Mouse (Mus musculus) midbrain, embryonic 10.5 days (tissue): ENCODE data around the gene BC030500. TPM values are rescaled to one million over a fixed set of nuclear protein-coding genes. Genes with fewer than 3 reads are reported as not detected.

Experiments
- polyA plus RNA-seq: library from polyadenylated mRNA; unstranded; fragments of >200 nt; fragmentation: Nextera tagmentation; extraction: Ambion mirVana; gene quantifications from 2 replicates; pipeline ENCODE4 v1.2.1, GENCODE M21; 2016

Gene BC030500
- polyA plus RNA-seq, 1 experiment from 2014 or later: 0.56 TPM

Other genes starting within 250 kb of the BC030500 start
- 0.37 and 0.97 TPM in 2 replicates for gene Galntl6, start 885 bp downstream of the BC030500 start, polyA plus RNA-seq